Mouse (Mus musculus) spleen, postnatal 14 days (tissue): ENCODE measurements around the gene Piwil1.
"Not testable (repeated sequence)": the region's sequence is repeated elsewhere in the genome, so short reads cannot be mapped to it uniquely, and the experiment has no call there.

Source experiments
- DNase-seq, 2 experiments: peaks; one replicate each; pipeline ENCODE4 v3.0.0; 2021 to 2022; ENCODE audit warnings: low spot score in 2 of 2

The Piwil1 gene

DNA sequence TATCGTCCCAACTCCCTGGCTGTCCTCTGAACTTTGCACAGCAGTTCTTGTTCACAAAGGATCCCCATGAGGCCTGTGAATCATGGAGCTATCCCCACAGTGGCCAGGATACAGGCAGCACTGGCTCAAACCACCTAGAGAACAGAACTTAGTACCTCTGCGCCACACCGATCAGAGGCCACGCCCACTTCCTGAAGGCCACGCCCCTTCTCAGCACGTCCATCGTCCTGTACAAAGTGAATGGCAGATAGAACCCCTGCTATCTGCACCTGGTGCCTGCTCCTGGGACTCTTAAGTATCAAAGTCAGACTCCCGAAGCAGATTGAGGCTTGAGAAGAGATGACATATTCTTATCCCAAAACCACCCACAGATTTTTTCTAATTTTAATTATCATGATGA is 8.3 kb downstream of the Piwil1 start:
- DNase-seq = no peak

DNA sequence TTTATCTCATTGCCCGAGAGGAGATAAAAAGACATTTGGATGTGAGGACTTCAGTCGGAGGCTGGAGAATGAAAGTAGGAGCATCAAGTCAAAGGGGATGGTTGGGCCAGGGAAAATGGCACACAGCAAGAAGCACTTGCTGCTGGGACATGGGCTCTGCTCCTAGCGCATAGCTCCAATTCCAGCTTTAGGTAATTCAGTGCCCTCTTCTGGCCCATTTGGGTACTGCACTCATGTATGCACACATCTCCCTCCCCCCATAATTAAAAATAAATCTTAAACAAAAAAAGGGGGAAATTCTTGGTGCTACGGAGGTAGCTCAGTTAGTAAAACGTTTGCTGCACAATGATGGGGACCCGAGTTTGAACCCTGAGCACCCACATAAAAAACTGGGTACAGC is 9.5 kb downstream of the Piwil1 start:
- no peak for DNase-seq

DNA sequence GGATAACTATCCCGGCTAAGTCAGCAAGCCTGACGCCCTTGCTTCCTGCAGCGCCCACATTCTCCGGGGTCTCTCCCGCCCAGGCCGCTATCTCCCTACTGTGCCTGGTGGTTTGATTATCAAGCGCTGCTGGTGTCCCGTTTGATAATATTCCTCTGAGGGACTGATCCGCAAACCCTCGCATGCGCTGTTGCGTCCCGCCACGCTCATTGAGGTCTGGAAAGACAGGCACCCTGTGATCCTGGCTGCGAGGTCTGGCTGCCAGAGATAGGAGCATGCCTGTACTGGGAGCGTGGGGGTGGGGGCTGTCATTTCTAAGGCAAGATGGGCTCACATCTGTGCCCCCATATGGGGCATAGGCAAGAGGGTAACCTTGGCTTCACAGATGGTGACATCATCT is 12.8 kb downstream of the Piwil1 start:
- DNase-seq = no peak

DNA sequence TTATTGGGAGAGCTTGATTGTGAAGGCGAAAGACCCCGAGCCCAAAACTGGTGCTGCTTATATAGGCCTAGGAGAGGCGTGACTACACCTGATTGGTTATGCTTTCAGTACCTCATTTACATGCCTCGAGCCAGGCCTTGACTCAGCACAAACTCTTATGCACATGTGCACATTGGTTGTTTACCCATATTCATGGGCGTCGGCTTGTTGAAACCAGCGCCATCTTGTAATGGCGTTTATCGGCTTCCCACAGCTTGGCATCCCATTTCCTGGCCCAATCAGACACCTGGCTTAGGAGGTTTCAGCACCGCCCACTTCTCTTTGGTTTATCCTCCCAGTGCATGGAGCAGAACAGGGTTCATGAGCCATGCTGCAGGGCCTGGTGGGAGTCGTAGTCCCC is 18.1 kb downstream of the Piwil1 start:
- not testable (repeated sequence) for DNase-seq

DNA sequence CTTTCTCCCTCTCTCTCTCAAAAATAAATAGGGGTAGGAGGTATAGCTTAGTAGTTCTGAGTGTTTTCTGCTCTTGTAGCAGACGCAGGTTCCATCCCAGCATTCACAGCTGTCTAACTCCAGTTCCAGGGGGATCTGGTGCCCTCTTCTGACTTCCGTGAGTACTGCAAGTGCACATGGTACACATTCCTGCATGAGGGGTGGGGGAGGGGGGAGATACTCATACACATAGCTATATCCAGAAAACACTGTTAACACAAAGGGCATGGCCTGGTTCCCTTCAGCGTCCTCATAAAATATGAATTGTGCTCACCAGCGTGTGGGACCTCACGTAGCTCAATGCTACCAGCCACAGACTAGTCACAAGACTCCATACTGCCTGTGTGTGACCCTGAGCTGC is 27.0 kb downstream of the Piwil1 start:
- no peak for DNase-seq

DNA sequence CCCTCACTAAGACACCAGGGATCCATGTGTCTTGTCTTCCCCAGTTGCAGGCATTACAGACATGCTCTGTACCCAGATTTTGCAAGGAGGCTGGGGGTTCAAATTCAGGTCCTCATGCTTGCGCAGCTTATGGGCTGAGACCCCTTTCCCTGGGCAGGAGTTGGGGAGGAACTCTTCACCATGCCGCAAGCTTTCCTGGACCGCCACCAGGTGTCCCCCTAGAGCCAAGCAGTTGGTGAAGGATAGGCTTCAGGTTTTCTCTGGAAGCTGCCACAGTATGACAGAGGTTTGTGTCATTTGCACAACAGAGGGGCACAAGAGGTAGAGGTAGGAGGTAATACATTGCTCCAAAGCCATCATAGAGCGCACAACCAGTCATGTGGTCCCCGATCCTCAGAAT is 28.3 kb downstream of the Piwil1 start:
- DNase-seq = no peak

DNA sequence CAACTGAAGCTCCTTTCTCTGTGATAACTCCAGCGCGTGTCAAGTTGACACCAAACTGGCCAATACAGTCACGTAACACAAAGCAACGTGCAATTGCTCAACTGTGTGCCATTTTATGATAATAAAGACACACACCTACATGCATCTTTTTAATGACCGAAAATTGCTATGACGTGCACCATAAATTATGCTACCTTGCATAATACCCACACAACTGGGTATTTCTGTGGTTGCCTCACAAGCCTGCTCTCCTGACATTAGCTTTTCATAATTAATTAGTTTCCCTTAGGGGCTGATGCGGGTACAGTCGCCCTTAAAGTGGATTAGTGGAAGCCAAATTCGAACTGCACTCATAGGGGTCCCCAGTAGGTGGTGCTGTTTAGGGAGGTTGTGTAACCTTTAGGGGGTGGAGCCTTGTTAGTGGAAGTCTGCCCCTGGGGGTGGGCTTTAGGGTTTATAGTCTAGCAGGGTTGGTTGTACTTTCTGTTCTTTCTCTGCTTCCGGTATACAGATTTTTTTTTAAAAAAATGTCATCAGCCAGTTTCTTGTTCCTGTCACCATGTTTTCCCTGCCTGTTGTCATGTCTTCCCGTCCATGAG is 30.2 kb downstream of the Piwil1 start:
- DNase-seq = no peak

DNA sequence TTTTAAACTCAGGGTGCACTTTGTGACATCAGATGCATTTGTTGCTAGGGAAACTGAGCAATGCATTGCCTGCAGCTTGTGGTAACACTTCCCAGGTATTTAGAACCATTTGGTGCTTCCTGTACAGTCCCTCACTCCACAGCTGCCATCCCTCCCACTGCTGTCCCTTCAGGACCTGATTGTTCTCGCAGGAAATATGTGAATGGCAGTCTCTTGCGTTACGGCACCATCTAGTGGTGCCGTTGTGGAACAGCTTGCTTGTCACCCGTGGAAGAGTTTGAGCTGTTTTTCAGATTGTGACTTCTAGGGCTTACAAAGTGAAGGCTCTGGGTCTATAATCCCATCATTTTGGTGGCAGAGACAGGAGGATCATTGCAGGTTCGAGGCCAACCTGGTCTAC is 31.6 kb downstream of the Piwil1 start:
- DNase-seq = no peak

DNA sequence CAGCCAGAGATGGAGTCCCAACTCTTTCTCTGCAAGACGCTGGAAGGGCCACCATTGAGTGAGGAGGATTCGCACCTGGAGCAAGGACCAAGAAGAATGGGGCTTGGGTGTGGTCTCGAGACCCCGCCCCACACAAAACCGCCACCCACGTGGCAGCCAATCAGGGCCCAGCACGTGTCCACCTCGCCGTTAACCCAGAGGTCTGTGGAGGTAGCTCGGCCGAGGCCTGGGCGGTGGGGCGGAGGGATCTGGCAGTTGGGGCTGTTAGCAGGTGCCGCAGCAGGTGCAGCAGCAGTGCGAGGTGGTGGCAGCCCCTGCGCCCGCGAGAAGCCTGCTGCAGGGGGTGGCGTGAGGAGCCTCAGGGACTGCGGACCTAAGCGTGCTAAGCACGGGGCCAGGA is 33.6 kb downstream of the Piwil1 start:
- DNase-seq = no peak

DNA sequence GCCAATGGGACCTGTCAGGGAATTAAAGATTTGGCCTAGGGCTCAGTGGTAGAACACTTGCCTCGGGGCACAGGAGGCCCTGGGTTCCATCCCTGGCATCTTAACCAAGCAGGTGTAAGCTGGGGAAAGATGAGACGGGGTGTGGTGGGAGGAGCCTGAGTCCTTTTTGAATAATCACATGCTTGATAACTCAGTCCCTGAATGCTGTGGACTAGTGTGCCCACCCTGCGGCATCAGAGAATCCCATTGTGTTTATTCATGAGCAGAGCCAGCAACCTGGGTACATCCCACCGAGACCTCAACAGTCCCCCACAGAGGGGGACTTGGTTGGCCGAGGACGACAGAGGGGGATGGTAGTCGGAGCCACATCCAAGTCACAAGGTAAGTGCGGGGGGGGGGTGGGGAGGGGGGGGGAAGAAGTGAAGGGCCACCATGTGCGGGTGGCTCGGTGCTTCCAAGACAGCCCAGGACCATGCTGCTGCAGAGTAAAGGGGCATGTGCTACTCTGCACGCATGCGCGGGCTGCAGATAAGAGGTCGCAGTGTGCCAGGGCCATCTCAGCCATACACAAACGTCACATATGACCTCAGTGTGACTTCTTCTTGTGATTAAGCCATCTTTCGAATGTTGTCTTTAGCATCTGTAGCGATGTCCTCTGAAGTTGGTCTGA is 37.0 kb downstream of the Piwil1 start:
- DNase-seq = no peak

DNA sequence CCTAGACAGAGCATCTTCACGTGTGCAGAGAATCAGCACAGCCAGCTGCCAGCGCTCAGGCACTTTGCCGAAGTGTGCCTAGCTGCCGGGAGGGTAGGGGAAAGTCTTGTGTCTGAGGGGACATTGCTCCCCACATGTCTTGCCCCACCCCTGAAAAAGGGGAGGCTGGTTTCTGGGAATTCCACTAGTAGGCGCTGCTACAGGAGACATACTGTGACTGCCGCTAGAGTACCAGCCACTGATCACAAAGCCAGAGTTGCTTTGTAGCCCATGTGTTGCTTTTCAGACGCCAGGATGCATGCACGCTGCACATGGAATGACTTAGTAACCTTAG is 37.5 kb downstream of the Piwil1 start:
- DNase-seq = no peak

DNA sequence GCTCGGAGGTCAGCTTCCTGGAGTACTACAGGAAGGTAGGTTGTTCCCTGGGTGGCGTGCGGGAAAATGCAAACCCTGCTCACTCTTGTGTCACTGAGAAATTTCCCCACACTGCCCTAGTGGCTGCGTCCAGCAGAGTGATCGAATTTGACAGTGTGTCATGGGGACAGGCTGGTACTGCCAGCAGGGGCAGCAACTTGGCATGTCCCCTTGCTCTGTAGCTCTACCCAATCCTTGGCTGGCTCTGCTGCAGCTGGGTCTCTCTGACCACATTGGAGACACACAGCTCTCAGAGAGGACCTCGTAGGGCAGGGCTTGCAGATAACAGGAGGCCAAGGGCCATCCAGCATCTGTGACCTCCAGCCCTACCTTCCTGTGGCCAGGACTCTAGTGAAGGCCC is 42.0 kb downstream of the Piwil1 start:
- no peak for DNase-seq

DNA sequence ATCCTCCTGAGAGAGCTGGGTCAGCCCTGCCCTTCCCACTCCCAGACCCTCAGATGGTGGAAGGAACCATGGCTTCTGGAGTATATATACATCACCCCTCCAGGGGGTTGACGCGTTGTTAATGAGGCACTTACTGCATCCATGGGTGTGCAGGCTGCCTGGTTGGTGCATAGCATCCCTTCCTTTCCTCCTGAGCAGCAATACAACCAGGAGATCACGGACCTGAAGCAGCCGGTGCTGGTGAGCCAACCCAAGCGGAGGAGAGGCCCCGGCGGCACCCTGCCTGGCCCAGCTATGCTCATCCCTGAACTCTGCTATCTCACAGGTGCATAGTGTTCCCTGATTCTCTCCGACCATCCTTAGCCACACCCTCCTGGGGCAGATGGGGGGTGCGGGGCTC is 42.9 kb downstream of the Piwil1 start:
- DNase-seq = no peak

DNA sequence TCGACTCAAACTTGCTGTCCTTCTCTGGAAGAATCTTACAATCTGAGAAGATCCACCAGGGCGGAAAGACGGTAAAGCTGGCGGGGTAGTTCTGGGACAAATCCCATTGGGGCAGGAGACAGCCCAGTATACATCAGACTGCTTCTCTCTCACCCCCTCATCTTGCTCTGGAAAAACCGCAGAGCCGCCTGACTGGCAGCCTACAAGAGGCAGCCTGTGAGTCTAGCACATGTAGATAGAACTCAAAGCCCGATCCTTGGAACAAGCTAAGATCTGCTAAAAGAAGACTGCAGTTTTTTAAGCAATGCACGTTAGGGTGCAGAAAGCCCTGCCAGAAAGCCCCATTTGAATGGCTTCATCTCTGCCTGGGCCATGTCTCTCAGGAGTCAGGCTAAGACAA is 43.9 kb downstream of the Piwil1 start:
- no peak for DNase-seq

DNA sequence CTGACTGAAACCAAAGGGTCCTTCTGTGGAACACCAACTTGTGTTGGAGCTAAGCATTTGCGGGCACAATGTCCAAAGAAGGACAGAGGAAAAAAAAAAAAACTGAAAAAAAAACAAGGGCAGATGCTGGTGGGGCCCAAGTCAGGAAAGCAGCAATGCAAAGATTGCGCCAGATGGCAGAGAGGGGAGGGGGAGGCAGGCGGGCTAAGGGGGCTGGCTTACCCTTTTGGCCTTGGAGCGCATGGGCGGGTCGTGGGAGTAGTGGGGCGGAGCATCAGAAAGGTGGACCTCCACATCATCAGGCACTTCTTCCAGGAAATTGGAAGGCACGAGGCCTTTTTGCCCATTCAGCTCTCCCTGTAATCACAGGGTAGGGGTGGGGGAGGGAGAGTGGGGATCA is 58.8 kb downstream of the Piwil1 start:
- no peak for DNase-seq

DNA sequence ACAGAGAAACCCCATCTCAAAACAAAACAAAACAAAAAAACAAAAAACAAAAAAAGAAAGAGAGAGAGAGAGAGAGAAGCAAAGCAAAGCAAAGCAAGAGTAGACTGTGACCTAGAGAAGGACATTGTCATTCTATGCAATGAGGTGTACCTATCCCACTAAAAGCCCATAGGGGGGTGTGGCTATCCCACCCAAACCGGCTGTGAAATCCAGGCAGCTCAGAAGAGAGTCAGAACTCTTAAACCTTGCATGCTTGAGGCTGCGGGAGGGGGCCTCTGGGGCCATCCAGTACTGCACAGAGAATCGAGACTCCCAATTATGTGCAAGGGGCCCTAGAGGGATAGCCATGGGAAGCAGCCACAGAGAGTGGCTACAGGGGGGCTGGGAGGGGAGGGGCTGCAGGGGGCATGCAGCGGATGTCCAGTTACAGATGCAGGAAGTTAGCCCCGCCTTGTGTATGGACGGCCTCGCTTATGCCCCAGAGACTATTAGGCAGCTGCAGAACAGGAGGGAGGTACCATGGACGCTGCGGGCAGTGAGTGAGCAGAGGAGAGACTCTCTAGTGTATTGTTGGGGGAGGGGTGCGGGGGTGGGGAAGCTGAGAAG is 66.8 kb downstream of the Piwil1 start:
- DNase-seq = no peak

DNA sequence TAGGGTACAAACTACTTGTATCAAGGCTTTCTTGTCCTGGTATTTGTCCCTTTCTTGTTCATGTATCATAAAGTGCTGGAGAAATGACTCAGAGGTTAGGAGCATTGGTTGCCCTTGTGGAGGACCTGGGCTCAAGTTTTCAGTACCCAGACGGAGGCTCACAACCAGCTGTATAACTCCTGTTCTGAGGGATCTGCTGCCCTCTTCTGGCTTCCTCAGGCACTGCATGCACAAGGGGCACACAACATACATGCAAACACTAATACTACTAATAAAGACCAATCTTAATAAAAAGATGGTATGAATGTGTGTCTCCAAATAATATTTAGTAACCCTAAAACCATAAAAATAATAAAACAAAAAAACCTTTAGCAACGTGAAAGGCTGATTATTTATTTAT is 74.1 kb downstream of the Piwil1 start:
- no peak for DNase-seq

DNA sequence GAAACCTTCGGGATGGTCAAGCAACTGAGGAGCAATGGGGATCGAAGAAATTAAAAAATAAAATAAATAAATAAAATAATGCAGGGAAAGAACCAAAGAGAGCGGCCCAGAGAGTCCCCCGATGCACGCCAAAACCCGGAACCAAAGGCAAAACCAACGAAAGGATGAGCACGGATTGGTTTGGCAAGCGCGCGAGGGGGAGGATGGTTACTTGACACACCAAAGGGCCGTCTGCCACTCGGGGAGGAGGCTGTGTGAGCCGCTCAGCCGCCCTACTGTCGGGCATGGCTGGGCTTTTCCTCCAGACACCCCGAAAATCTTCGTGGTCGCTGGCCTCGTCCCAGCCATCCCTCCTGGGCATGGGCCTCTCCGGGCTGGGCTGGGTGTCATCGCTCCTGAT is 79.3 kb downstream of the Piwil1 start:
- no peak for DNase-seq

DNA sequence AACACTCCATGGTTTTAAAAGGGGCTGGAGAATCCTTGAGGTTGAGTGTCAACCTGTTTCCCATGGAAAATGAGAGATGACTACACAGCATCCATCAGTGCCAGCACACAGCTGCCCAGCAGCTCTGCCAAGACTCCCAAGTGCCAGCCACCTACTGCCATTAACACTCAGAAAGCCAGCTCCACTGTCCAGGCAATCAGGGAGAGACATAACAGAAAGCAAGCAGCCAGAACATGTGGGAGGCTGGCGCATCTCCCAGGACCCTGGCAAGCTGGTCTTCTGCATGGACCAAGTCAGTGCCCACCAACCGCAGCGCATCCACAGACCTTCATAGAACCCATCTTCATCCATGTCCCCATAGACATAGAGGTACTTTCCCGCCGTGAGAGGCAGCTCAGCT is 98.3 kb downstream of the Piwil1 start:
- DNase-seq = no peak
